Mouse (Mus musculus): ENCODE measurements at regions not wholly inside any gene's neighbourhood (a gene's known extent, or its start where the extent isn't known, plus 50 kb on each side); places are given as distances from the start of the nearest gene placed in this dataset.

- TF ChIP-seq CTCF (IDR thresholded peaks at IDR 0.05; ENCODE audit: low read depth): no peak
- no peak for TF ChIP-seq EP300 (IDR thresholded peaks at IDR 0.05; ENCODE audit: low read depth)
Observed at GRCm38 (mm10) chr1:104586985-104587384, 181.3 kb upstream of the Cdh20 start.

Data from liver, embryonic 14.5 days (tissue).